Mouse (Mus musculus) megakaryocyte progenitor cell, adult 5-6 weeks (primary cell): ENCODE data around the gene Fer. TPM values are rescaled to one million over a fixed set of nuclear protein-coding genes. Genes with fewer than 3 reads are reported as not detected.
A peak's percentile ranks its signal among the peaks of the same experiment; 100 is the strongest.

Source experiments
- ATAC-seq: replicated peaks from 2 replicates; pipeline ENCODE4 v1.8.0; 2016; ENCODE audit warnings: mild to moderate bottlenecking, moderate TSS enrichment, inconsistent platforms; ENCODE audit not compliant: poor library complexity
- total RNA-seq, 2 experiments: library from RNA; stranded (forward) in 1 of 2; stranded (reverse) in 1 of 2; fragments of 157-497, 149-512 nt in 1 of 2; fragments of 200-1000 nt in 1 of 2; gene quantifications; 2 replicates each; pipeline versions ENCODE4 v1.2.3 to v1.2.4; 2015 to 2017

Fer gene
- total RNA-seq, 2 experiments from 2014 or later: 5.9 to 6.7 TPM

DNA sequence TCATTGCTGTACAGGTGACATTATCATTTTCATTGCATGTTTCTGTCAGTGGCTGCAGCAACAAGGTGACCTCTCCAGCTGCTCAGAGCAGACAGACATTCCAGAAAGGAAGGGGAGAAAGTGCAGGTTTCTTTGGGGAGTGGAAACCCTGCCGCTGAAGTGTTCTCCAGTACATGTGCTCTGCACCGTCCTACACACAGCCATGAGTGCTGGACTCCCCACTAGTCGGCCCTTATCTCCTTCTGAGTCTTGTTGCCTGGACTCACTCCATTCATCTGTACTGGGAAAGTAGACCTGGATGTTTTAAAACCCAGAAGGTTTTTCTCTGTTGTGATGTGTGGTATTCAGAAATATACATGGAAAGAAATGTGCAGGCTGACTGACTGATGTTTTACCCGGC lies 109.3 kb downstream of the Fer start:
- ATAC-seq: no peak

DNA sequence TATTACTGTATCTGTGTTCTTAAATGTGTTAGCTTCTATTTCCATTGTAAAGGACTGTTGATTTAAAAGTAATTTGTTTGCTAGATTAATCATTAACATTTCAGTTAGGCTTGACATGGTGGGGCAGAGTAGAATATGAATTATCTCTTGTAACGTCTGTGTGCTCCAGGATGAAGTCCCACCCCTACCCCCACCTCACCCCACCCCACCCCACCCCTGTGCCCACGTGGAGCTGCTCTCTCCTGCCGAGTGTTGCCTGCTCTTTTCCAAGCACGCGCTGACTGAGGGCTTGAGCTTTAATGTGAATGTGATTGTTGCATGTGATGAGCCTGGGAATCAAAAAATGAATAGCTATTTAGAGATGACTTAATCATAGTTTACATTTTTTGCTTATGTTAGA lies 110.9 kb downstream of the Fer start:
- peak; percentile 67 for ATAC-seq

DNA sequence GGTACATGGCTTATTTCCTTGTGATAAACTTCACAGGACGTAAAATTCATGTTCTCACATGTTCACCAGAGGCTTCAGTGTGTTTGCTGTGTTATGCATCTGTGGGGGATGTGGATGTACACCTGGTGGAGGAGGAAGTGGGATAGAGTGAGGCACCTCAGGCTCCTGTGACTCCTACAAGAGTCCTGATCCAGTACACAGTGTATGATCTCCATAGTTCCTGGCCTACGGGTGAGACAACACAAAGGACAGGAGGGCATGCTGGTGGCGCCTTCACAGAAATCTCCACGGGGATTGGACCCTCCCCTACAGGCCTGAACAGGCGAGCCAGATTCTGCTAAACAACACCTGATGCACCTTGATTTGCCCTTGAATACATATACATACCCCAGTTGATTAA lies 111.4 kb downstream of the Fer start:
- no peak for ATAC-seq

GRCm38 (mm10) chr17:63978794-63979571 lies 116.1 kb downstream of the Fer start:
- peak; percentile 75 for ATAC-seq

- ATAC-seq: no peak
Observed at GRCm38 (mm10) chr17:63980167-63980566, 117.3 kb downstream of the Fer start.

DNA sequence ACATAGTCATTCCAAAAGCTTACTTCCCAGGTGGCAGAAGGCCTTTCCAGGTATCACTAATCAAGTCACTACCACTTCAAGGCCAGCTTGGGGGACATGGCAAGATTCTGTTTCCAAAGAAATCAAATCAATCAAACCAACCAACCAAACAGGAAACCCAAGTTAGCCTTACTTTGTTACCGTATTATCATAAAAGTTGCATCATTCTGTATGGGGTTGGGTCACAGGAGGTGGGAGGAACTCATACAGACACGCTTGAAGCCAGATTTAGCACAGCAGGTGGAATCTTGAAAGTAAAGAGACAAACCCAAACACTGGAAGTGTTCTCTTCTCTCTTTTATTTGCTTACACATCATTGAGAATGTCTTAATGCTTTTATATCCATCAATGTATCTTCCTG lies 125.8 kb downstream of the Fer start:
- no peak for ATAC-seq

DNA sequence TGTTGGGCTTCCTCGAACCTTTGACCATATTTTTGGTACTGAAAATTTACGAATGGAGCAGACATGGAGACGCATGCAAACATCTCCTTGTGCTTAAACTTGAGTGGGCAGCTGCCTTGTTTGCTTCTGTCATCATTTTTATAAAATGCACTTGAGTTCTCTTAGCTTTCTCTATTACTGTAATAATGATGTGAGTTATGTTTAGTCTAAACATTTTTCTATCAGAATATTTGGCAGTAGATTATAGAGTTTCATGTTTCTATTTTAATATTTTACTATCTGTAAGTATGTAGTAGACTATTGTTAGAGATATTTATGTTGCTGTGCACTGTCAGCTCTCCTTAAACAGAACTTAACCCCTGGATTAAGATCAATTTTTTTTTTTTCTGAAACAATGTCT lies 128.3 kb downstream of the Fer start:
- ATAC-seq: no peak

DNA sequence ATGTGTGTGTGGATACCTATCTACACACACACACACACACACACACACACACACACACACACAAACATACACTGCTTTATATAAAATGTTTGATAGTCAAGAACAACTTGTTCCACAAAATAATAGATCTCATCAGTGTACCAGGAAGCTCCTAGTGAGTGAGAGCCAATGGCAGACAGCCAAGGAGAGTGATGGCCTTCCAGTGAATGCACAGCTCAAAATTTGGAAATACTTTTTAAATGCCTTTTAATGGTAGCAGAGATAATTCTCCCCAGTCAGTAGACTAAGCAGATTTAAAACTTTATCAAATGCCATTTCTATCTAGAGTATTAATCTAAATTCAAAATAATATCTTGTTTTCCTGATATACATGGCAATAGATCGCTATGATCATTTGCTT lies 133.1 kb downstream of the Fer start:
- ATAC-seq: no peak

- no peak for ATAC-seq
Observed at GRCm38 (mm10) chr17:63997643-63998042, 134.8 kb downstream of the Fer start.

GRCm38 (mm10) chr17:64003444-64003843 lies 140.6 kb downstream of the Fer start:
- ATAC-seq: no peak

DNA sequence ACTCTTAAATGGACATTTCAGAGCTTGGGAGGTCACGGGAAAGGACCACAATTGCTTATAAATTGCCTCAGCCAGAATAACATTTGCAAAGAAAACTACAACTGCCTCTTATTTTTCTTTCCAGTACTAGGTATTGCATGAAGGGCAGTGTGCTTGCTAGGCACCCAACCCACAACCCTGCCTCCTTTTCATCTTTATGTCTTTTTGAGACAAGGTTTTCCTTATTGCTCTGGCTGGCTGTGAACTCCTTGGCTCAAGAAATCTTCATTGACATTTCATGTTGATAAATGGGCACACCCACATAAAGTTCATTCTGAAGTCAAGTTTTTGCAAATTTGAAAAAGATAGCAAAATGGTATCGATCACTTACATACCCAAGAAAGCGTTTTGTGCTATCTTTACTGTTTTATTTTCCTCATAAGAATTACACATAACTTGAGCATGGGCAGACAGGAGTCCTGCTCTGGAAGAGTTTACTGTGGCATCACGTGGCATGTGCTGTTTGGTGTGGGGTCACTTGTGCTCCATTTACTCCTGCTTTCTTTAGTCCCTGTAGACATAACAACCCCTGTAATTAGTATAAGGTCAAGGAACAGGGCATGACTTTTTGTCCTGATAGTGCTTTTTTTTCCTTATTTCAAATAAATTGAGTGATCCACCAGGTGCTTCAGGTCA lies 142.8 kb downstream of the Fer start:
- ATAC-seq: no peak

GRCm38 (mm10) chr17:64016606-64017005 lies 153.7 kb downstream of the Fer start:
- no peak for ATAC-seq

DNA sequence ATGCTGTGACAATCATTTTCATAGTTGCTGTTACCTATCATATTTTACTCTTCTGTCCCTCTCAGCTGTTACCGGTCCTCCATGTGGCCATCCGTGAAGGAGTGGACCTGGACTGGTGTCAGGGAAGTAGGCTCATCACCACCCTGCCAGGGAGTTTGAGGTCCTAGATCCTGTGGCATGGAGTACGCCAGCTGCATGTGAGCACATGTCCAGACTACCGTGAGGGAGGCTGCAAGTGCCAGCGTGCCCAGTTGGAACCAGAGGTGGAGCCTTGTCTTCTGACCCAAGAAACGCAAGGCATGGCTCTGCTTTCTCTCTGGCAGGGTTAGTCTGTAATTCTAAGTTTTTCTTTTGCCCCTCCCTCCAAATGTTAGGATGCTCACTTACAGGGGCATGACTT lies 155.4 kb downstream of the Fer start:
- ATAC-seq: no peak

- ATAC-seq: no peak
Observed at GRCm38 (mm10) chr17:64018870-64019269, 156.0 kb downstream of the Fer start.

GRCm38 (mm10) chr17:64019646-64020045 lies 156.8 kb downstream of the Fer start:
- no peak for ATAC-seq

DNA sequence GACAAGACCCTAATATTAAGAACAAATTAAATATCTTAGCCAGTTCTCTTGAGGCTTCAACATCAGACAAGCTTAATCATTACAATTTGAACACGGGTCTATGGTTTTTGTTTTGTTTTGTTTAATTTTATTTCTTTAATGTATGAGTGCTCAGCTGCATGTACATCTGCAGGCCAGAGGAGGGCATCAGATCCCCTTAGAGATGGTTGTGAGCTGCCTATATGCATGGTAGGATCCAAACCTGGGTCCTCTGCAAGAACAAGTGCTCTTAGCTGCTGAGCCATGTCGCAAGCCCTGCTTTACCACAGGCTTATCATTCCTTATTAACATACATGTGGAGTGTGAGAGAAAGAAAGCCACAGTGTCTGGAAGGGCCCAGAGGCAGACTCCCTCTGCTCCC lies 163.6 kb downstream of the Fer start:
- peak; percentile 85 for ATAC-seq

DNA sequence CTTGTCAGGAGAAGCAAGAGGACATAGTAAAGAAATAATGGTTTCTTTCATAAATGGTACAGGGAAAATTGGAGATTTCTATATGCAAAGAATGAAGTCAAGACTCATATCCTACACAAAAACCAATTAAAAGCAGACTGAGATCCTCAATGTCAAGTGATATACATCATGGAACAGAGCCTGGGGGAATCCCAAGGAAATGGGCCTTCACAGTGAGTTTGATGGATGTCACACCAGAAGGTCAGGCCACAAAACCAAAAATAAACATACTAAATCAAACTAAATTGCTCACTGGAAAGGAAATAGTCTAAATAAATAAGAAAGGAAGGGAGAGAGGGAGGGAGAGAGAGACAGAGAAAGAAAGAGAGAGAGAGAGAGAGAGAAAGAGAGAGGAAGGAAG lies 178.9 kb downstream of the Fer start:
- no peak for ATAC-seq

DNA sequence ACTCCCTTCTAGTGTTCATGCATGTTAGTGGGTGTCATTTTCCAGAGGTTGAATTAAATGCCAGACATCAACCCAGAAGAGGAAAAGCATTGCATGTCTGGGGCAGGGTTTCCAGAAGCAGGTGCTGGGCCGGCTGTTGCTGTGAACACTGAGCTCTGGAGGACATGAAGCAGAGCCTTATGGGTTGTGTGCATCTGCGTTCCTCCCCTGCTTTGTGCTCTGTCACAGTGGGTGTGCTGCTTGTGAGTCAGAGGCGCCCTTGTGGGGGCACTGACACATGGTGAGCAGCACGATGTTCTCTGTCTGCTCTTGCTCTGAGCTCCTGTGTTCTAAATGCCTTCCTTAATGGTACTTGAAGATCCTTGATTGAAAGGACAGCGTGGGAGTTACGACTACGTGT lies 182.5 kb downstream of the Fer start:
- no peak for ATAC-seq

GRCm38 (mm10) chr17:64046557-64046956 lies 183.7 kb downstream of the Fer start:
- no peak for ATAC-seq

- ATAC-seq: no peak
Observed at GRCm38 (mm10) chr17:64050911-64051310, 188.0 kb downstream of the Fer start.

- no peak for ATAC-seq
Observed at GRCm38 (mm10) chr17:64053636-64054035, 190.8 kb downstream of the Fer start.

DNA sequence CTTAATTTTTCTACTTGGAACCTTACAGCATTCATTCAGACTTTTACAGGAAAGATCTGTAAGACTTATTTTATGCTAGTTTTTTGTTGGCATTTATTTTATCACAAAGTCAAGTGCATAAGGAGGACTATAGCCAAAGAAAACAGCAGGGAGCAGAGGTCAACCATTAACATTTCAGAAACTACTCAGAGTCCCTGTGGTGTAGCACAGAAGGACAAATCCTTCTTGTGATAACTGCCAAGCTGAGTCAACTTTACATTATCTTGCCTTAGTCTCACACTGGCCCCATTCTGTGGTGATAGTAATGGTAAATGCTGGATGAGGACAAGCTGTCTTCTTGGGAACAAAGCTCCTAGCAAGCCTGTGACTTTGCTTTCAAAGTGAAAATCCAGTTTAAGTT lies 197.7 kb downstream of the Fer start:
- ATAC-seq: no peak

DNA sequence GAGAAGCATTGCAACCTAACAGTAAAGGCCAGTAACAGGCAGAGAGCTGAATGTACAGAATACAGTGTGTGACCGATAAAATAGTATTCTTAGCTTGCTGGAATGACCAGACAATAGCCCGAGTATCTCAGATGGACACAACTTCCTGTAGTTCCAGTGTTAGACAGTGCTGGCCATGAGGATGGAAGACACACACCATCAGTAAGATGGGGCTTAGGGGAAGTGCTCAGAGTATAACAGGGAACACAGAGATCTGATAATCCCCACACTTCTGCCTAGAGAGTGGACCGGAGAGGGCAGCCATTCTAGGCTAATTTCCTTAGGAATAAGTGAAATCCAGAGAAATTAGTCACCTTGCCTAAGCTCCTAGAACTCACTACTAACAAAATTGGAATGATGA lies 202.4 kb downstream of the Fer start:
- no peak for ATAC-seq
